Mouse (Mus musculus) limb, embryonic 15.5 days (tissue): ENCODE data around the gene Anapc16. TPM values are rescaled to one million over a fixed set of nuclear protein-coding genes. Genes with fewer than 3 reads are reported as not detected.

Experiments used
- ATAC-seq: fragments of 200-750 bp; cut with Nextera tagmentation; 2 replicates; pipeline ENCODE4 v1.8.0; 2017; ENCODE audit warnings: low read depth, moderate TSS enrichment; ENCODE audit not compliant: insufficient number of reproducible peaks, low FRiP score, low TSS enrichment
- H3K27ac ChIP-seq: fragments of 300-500 bp; sonication (generic); 2 replicates; pipeline ENCODE4 v1.5.1; 2015; ENCODE audit warnings: moderate library complexity, mild to moderate bottlenecking, inconsistent platforms
- H3K27me3 ChIP-seq: fragments of 300-500 bp; sonication (generic); 2 replicates; pipeline ENCODE4 v1.6.1; 2015; ENCODE audit warnings: inconsistent platforms
- H3K36me3 ChIP-seq: fragments of 300-500 bp; sonication (generic); 2 replicates; pipeline ENCODE4 v1.6.1; 2015; ENCODE audit warnings: inconsistent platforms
- H3K4me1 ChIP-seq: fragments of 300-500 bp; sonication (generic); 2 replicates; pipeline ENCODE4 v1.6.1; 2015; ENCODE audit warnings: inconsistent platforms
- H3K4me2 ChIP-seq: fragments of 300-500 bp; sonication (generic); 2 replicates; pipeline ENCODE4 v1.6.1; 2015; ENCODE audit warnings: mild to moderate bottlenecking, inconsistent platforms
- H3K4me3 ChIP-seq: fragments of 300-500 bp; sonication (generic); 2 replicates; pipeline ENCODE4 v1.5.1; 2015; ENCODE audit warnings: mild to moderate bottlenecking, inconsistent platforms
- H3K9ac ChIP-seq: fragments of 300-500 bp; sonication (generic); 2 replicates; pipeline ENCODE4 v1.6.1; 2015; ENCODE audit warnings: inconsistent platforms
- H3K9me3 ChIP-seq: fragments of 300-500 bp; sonication (generic); 2 replicates; pipeline ENCODE4 v1.6.1; 2016; ENCODE audit warnings: inconsistent platforms
- WGBS: fragments of 180-500 bp; shearing (Covaris S2); methylation state at CpG from one replicate; pipeline ENCODE4 v1.1.7; 2015; 5-methylcytosine and 5-hydroxymethylcytosine counted together
- polyA plus RNA-seq: library from polyadenylated mRNA; unstranded; fragments of >200 nt; fragmentation: Nextera tagmentation; extraction: Ambion mirVana; gene quantifications from 2 replicates; pipeline ENCODE4 v1.2.1, GENCODE M21; 2015

Gene Anapc16
- 97.5 and 110 TPM in 2 replicates for polyA plus RNA-seq

GRCm38 (mm10) chr10:60002673-60003212, at the start of gene Anapc16, which contains the start of gene Ascc1:
Anapc16 (minus strand) TSS chr10:60003135.
Ascc1 (plus strand) TSS chr10:60002805.
- peak; percentile 98 for ATAC-seq
- Histone ChIP-seq H3K27me3 (no peaks in the 10 kb centered on the region), H3K27ac (peak within 1 kb of the TSS; percentile 98), H3K4me3 (peak within 1 kb of the TSS; percentile 72), H3K4me1 (peaks cover 21% of the 10 kb centered on the region), H3K4me2 (peak within 1 kb of the TSS; percentile 78), H3K36me3 (peaks cover 16% of the 10 kb centered on the region), H3K9me3 (no peaks in the 10 kb centered on the region), H3K9ac (peak within 1 kb of the TSS; percentile 58)
- WGBS: under 1% methylated on average over 51 of the region's 51 CpGs

- no peak overlapping the region for H3K9ac ChIP-seq
- 97% methylated on average over 10 of the region's 10 CpGs for WGBS
Measured at GRCm38 (mm10) chr10:60050581-60050980, 47.6 kb upstream of the Anapc16 start.

GRCm38 (mm10) chr10:60046696-60047095, 43.8 kb upstream of the Anapc16 start:
- Histone ChIP-seq H3K4me2 (no peak overlapping the region), H3K27ac (no peak overlapping the region), H3K27me3 (no peaks in the 10 kb centered on the region), H3K36me3 (peaks cover 31% of the 10 kb centered on the region), H3K4me1 (no peaks in the 10 kb centered on the region), H3K9ac (no peak overlapping the region), H3K9me3 (no peaks in the 10 kb centered on the region), H3K4me3 (no peak overlapping the region)
- WGBS: 60% methylated on average over 5 of the region's 5 CpGs
- ATAC-seq: no peak

More at GRCm38 (mm10) chr10:60050581-60050980, 47.6 kb upstream of the Anapc16 start:
- H3K9me3 ChIP-seq: no peaks in the 10 kb centered on the region
- H3K36me3 ChIP-seq: peaks cover 31% of the 10 kb centered on the region
- no peak for ATAC-seq
- H3K4me1 ChIP-seq: no peaks in the 10 kb centered on the region
- no peak overlapping the region for H3K4me2 ChIP-seq
- H3K4me3 ChIP-seq: no peak overlapping the region
- H3K27ac ChIP-seq: no peak overlapping the region
- no peaks in the 10 kb centered on the region for H3K27me3 ChIP-seq

- 74% methylated on average over 8 of the region's 8 CpGs for WGBS
- ATAC-seq: no peak
Measured at GRCm38 (mm10) chr10:60042350-60042922, 39.5 kb upstream of the Anapc16 start.

GRCm38 (mm10) chr10:60035744-60036143, 32.8 kb upstream of the Anapc16 start:
- Histone ChIP-seq H3K36me3 (no peaks in the 10 kb centered on the region), H3K9ac (no peak overlapping the region), H3K27ac (no peak overlapping the region), H3K4me3 (no peak overlapping the region), H3K27me3 (no peaks in the 10 kb centered on the region), H3K4me2 (no peak overlapping the region), H3K4me1 (peaks cover 18% of the 10 kb centered on the region), H3K9me3 (no peaks in the 10 kb centered on the region)
- 79% methylated on average over 4 of the region's 4 CpGs for WGBS
- ATAC-seq: no peak

More at GRCm38 (mm10) chr10:60042350-60042922, 39.5 kb upstream of the Anapc16 start:
- Histone ChIP-seq H3K4me2 (no peak overlapping the region), H3K36me3 (0 out of 2 replicates have a peak, but pooled peaks cover 2% of the 10 kb centered on the region), H3K9ac (no peak overlapping the region), H3K9me3 (no peaks in the 10 kb centered on the region), H3K27me3 (no peaks in the 10 kb centered on the region), H3K4me3 (no peak overlapping the region), H3K27ac (no peak overlapping the region), H3K4me1 (no peaks in the 10 kb centered on the region)

- WGBS: 72% methylated on average over 3 of the region's 3 CpGs
Measured at GRCm38 (mm10) chr10:60034621-60035020, 31.7 kb upstream of the Anapc16 start.

GRCm38 (mm10) chr10:60033064-60033463, 30.1 kb upstream of the Anapc16 start:
- H3K9me3 ChIP-seq: no peaks in the 10 kb centered on the region
- H3K9ac ChIP-seq: no peak overlapping the region
- no peak for ATAC-seq
- no peak overlapping the region for H3K4me3 ChIP-seq
- H3K27ac ChIP-seq: no peak overlapping the region
- H3K27me3 ChIP-seq: no peaks in the 10 kb centered on the region
- H3K4me2 ChIP-seq: no peak overlapping the region
- H3K36me3 ChIP-seq: no peaks in the 10 kb centered on the region
- 36% methylated on average over 5 of the region's 5 CpGs for WGBS
- H3K4me1 ChIP-seq: peaks cover 29% of the 10 kb centered on the region

More at GRCm38 (mm10) chr10:60034621-60035020, 31.7 kb upstream of the Anapc16 start:
- no peak overlapping the region for H3K27ac ChIP-seq
- H3K9me3 ChIP-seq: no peaks in the 10 kb centered on the region
- no peak for ATAC-seq
- no peaks in the 10 kb centered on the region for H3K36me3 ChIP-seq
- H3K4me2 ChIP-seq: no peak overlapping the region
- peaks cover 18% of the 10 kb centered on the region for H3K4me1 ChIP-seq
- no peak overlapping the region for H3K9ac ChIP-seq
- H3K4me3 ChIP-seq: no peak overlapping the region
- H3K27me3 ChIP-seq: no peaks in the 10 kb centered on the region

GRCm38 (mm10) chr10:60032622-60033021, 29.7 kb upstream of the Anapc16 start:
- WGBS: 53% methylated on average over 2 of the region's 2 CpGs
- Histone ChIP-seq H3K27ac (no peak overlapping the region), H3K27me3 (no peaks in the 10 kb centered on the region), H3K4me3 (no peak overlapping the region), H3K4me1 (peaks cover 33% of the 10 kb centered on the region), H3K4me2 (no peak overlapping the region), H3K36me3 (no peaks in the 10 kb centered on the region), H3K9ac (no peak overlapping the region), H3K9me3 (no peaks in the 10 kb centered on the region)
- no peak for ATAC-seq

GRCm38 (mm10) chr10:60031985-60032384, 29.1 kb upstream of the Anapc16 start:
- no peaks in the 10 kb centered on the region for H3K36me3 ChIP-seq
- no peak for ATAC-seq
- no peak overlapping the region for H3K4me3 ChIP-seq
- H3K9ac ChIP-seq: no peak overlapping the region
- H3K27ac ChIP-seq: no peak overlapping the region
- H3K27me3 ChIP-seq: no peaks in the 10 kb centered on the region
- 59% methylated on average over 2 of the region's 2 CpGs for WGBS
- peaks cover 37% of the 10 kb centered on the region for H3K4me1 ChIP-seq
- no peak overlapping the region for H3K4me2 ChIP-seq
- no peaks in the 10 kb centered on the region for H3K9me3 ChIP-seq

- no peak overlapping the region for H3K27ac ChIP-seq
- 58% methylated on average over 8 of the region's 8 CpGs for WGBS
- no peaks in the 10 kb centered on the region for H3K9me3 ChIP-seq
- no peaks in the 10 kb centered on the region for H3K36me3 ChIP-seq
- no peak overlapping the region for H3K4me2 ChIP-seq
- H3K27me3 ChIP-seq: no peaks in the 10 kb centered on the region
- no peak overlapping the region for H3K4me3 ChIP-seq
- H3K4me1 ChIP-seq: peaks cover 42% of the 10 kb centered on the region
- no peak overlapping the region for H3K9ac ChIP-seq
- no peak for ATAC-seq
Measured at GRCm38 (mm10) chr10:60031562-60031961, 28.6 kb upstream of the Anapc16 start.

GRCm38 (mm10) chr10:60029387-60029786, 26.5 kb upstream of the Anapc16 start:
- Histone ChIP-seq H3K36me3 (no peaks in the 10 kb centered on the region), H3K9ac (no peak overlapping the region), H3K4me1 (peaks cover 45% of the 10 kb centered on the region), H3K4me3 (no peak overlapping the region), H3K9me3 (no peaks in the 10 kb centered on the region), H3K4me2 (no peak overlapping the region), H3K27ac (no peak overlapping the region), H3K27me3 (no peaks in the 10 kb centered on the region)
- no peak for ATAC-seq
- WGBS: 84% methylated on average over 4 of the region's 4 CpGs

GRCm38 (mm10) chr10:60028979-60029378, 26.0 kb upstream of the Anapc16 start:
- H3K36me3 ChIP-seq: no peaks in the 10 kb centered on the region
- no peak overlapping the region for H3K27ac ChIP-seq
- ATAC-seq: no peak

More at GRCm38 (mm10) chr10:60028979-60029378, 26.0 kb upstream of the Anapc16 start:
- 41% methylated on average over 7 of the region's 7 CpGs for WGBS
- Histone ChIP-seq H3K27me3 (no peaks in the 10 kb centered on the region), H3K4me1 (peaks cover 45% of the 10 kb centered on the region), H3K9ac (no peak overlapping the region), H3K9me3 (no peaks in the 10 kb centered on the region), H3K4me2 (no peak overlapping the region), H3K4me3 (no peak overlapping the region)
